Mouse (Mus musculus): ENCODE measurements at regions not wholly inside any gene's neighbourhood (a gene's known extent, or its start where the extent isn't known, plus 50 kb on each side); places are given as distances from the start of the nearest gene placed in this dataset.
A peak's percentile ranks its signal among the peaks of the same experiment; 100 is the strongest.

GRCm38 (mm10) chr12:104580796-104581195 is 107.7 kb upstream of the Gsc start:
- no peak for DNase-seq (ENCODE audit: extremely low read depth, insufficient read length, low spot score)

DNA sequence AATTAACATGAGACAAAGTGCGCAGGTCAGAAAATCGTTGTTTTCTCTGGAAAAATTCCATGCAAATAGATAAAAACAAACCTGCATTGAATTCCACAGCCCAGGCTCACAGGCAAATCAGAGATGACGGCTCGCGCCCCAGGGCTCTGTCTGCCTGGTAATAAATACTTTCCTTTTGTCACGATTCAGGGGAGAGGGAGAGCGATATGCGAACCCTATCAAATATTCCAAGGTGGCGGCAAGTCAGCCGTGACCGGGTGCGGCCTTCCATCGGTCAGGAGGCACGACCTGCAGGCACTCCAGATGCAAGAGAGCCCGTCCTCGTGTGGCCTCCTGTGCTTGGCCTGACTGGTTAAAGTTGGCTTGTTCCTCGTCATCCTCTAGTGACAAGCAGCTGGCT is 94.5 kb upstream of the Gsc start:
- no peak for DNase-seq (ENCODE audit: extremely low read depth, insufficient read length, low spot score)

- DNase-seq (ENCODE audit: extremely low read depth, insufficient read length, low spot score) = peak; percentile 48
These were observed 89.8 kb upstream of the Gsc start for GRCm38 (mm10) chr12:104562961-104563360.

- DNase-seq (ENCODE audit: extremely low read depth, insufficient read length, low spot score) = peak; percentile 70
These were observed 87.9 kb upstream of the Gsc start for GRCm38 (mm10) chr12:104560934-104561565.

DNA sequence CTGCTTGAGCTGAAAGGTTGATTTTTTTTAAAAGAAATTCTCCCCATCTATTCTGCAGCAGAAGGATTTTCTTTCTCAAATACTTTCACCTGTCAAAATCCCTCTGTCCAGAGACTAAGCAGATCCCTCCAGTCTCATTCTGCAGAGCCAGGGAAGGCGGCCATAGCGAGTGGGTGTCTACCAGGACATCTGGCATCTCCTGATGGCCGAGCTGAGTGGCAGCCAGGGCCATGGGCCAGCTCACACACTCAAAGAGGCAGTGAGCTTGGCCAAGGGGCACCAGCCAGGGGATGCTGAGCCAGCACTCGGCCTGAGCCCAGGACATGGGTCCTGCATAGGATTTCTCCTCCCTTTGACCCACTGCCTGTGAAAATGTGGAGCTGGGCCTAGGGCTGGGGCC is 84.6 kb upstream of the Gsc start:
- peak; percentile 32 for DNase-seq (ENCODE audit: extremely low read depth, insufficient read length, low spot score)

DNA sequence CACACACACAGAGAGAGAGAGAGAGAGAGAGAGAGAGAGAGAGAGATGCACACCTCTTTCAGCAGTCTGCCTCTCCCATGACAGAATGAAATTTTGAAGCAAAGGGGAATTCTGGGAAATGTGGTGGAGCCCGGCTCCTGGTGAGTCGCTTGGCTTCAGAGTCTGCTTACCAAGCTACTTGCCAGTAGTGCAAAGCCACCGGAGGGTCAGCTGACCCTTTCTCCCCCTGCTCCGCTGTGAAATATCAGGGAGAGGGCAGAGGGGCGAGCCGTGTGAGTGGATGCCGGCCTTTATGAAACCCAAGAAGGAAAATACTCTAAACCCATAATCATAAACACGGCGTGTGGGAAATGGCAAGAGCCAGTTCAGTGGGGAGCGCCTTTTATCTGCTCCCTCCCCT is 84.2 kb upstream of the Gsc start:
- no peak for DNase-seq (ENCODE audit: extremely low read depth, insufficient read length, low spot score)

GRCm38 (mm10) chr12:104548586-104548985 is 75.5 kb upstream of the Gsc start:
- DNase-seq (ENCODE audit: extremely low read depth, insufficient read length, low spot score) = peak; percentile 57

DNA sequence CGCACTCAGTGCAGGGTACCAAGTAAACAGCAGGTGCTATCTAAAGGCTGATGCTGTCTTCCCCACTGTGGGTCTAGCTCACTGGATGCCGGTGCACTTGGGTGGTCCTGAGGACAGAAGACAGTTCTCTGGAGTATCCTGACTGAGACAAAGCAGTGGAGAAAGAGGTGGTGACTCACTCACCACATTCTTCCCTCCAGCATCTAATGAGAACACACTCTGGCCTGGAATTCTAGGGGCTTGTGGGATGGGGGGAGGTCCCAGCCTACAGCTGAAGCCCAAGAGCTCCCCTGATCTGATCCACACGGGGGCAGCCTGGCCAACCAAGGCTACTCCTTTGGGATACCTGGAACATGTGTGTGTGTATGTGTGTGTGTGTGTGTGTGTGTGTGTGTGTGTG is 74.4 kb upstream of the Gsc start:
- DNase-seq (ENCODE audit: extremely low read depth, insufficient read length, low spot score) = peak; percentile 32

DNA sequence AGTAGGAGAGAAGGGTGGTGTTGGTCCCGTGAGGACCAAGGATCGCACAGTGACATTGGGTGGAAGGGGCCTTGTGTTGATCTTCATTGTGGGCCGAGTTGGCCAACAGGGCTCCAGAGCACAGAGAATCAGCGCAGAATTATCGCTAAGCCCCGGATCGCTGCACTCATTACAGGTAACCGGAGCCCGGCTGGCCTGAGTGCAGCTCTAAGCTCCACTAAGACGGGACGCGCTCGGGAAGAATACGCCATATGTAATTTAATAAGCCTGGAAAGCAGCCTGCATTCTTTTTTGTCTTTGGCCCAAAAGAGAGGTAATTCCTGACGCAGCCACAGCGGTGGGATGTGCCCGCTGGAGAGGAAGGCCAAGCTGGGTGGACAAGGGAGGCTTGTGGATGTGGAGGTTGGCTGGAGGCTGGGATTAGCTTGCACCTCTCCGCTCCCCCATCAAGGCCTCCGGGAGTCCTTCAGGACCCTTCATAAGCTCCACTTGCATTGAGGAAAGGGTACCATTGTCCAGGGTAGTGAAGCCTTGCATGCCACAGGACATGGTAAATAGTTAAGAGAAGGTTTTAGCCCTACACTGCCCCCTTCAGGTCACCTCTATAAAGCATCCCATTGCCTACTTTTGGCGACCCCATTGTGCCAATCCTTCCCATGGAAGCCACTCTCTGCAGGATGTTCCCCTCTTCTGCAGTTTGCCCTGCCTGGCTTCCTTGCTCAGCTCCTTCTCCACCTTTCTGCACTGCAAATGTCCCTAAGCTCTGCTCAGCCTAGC is 73.1 kb upstream of the Gsc start:
- no peak for DNase-seq (ENCODE audit: extremely low read depth, insufficient read length, low spot score)

- no peak for DNase-seq (ENCODE audit: extremely low read depth, insufficient read length, low spot score)
These were observed 66.8 kb upstream of the Gsc start for GRCm38 (mm10) chr12:104539911-104540310.

GRCm38 (mm10) chr12:104538436-104538835 is 65.3 kb upstream of the Gsc start:
- DNase-seq (ENCODE audit: extremely low read depth, insufficient read length, low spot score) = no peak

GRCm38 (mm10) chr12:104531512-104532447 is 58.6 kb upstream of the Gsc start:
- DNase-seq (ENCODE audit: extremely low read depth, insufficient read length, low spot score) = no peak

DNA sequence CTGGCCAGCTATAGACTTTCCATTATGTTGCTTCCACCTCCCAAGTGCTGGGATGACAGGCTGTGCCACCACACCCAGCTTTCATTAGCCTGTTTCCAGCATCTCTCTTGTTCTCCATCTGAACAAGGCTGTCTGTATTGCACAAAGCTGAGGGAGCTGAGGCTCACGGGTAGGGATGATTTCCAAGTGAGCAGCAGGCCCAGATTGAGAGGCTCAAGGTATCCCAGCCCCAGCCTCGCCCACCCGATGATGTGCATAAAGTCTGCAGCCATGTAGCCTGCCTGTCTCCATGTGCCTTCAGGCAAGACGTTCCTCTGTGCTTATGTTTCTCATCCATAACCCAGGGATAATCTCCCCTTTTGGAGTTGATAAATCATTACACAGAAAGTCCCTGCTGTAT is 57.5 kb upstream of the Gsc start:
- no peak for DNase-seq (ENCODE audit: extremely low read depth, insufficient read length, low spot score)

Measured in 3134 (cell line).